Mouse (Mus musculus) mesoderm, embryonic 11.5 days (tissue): Measurements from ENCODE around the gene Klhl25.
A peak's percentile ranks its signal among the peaks of the same experiment; 100 is the strongest.
"Not testable (repeated sequence)": the region's sequence is repeated elsewhere in the genome, so short reads cannot be mapped to it uniquely, and the experiment has no call there.

Experiments used
- DNase-seq: peaks from one replicate; pipeline ENCODE4 v3.0.0-alpha.2; 2012; ENCODE audit warnings: low read depth, low spot score

The Klhl25 gene

DNA sequence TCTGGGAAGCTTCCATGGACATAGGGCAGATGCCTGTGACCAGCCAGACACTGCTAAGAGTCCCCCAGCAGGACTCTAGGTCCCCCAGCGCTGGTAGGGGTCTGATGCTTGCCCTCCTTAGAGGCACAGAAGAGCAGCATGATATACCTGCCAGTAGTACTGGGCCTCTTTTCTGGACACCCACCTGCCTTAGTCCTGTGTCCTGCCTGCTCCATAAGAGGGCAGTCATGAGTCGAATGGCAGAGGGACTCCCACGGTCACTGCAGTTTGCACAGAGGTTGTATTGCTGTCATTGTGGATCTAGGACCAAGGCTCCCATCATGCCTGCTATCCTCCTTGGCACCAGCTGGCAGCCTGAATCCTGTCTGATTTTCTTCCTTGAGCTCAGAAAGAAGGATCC, 25.1 kb downstream of the Klhl25 start:
- no peak for DNase-seq

DNA sequence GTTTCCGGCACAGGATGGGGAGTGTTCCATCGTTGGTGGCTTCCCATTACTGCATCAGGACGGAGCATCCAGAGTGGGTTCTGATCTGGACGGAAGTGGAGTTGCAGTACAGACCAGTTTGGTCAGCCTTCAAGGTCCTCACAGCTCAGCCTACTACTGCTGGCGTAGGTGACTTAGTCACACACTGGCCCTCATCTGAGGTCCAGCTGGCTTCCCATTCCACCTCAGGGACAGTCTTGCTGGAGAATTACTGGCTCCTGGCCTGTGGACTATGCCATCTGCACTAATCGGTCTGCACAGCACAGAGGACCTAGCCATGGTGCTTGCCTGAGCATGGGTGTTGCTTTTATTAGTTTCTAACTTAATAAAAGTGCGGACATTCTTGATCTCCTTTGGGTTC, 25.6 kb downstream of the Klhl25 start:
- DNase-seq: no peak

DNA sequence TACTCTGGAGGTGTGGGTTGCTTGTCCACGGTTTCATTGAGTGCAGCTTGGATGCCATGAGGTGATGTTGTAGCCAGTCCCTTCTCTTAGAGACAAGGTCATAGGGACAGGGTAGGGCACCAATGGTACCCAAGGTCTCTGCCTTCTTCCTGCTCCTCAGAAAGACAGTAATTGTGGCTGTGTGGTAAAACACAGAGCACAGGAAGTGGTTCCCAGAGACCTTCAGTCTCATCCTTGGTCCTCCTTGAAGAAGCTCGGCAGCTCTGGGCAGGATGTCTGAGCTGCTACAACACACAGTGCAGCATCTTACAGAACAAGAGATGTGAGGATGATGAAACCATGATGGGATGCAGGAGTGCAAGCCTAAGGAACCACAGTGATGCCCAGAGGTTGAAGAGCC, 31.3 kb downstream of the Klhl25 start:
- DNase-seq: not testable (repeated sequence)

DNA sequence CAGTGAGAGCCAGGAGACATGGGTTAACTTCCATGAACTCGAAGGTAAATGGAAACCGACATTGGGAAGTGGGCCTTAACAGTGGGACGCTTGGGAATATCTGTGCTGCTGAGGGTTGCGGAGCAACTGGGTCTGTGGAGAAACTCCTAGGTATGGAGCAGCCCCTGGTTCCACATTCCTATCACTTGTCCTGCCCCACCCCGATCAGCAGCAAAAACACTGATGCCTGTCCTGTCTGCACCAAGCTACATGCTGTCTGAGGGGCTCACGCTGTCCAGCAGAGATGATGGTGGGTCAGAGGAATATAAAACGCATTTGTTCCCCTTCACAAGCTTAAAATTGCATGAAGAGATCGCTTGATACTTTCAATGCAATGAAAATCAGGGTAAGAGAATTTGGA, 32.1 kb downstream of the Klhl25 start:
- no peak for DNase-seq

DNA sequence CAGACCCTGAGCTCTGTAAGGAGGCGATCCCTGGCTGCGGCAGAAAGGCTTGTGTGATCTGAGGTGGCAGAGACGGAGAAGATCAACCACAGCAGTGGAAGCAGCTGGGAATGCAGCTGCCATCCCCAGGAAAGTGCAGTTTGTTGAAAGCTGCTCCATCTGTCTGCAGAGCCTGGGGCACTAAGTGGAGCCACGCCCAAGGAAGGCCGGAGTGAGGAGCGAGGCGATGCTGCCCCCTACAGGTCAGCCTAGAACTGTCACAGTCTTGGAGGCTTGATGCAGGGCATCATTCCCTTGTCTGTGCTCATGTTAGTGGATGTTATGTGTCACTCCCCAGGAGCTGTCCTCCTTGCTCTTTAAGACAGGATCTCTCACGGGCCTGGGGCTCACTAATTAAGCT, 32.5 kb downstream of the Klhl25 start:
- peak; percentile 87 for DNase-seq

DNA sequence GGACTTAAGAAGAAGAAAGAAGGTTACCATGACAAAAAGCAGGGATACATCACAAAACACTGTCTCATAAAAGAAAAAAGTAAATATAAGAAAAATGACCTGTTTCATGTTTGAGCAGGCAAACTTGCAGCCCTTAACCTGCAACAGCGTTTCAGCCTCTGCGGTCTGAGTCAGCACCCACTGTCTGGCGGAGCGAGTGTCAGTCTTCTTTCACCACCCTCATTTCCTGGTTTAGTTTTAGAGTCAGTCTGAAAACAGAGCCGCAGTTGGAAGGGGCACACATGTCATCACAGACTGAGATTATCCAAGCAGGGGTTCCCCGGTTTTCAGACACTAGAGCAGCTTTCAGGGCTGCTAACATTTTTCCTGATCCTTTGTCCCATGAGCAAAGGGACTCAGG, 33.3 kb downstream of the Klhl25 start:
- DNase-seq: no peak

DNA sequence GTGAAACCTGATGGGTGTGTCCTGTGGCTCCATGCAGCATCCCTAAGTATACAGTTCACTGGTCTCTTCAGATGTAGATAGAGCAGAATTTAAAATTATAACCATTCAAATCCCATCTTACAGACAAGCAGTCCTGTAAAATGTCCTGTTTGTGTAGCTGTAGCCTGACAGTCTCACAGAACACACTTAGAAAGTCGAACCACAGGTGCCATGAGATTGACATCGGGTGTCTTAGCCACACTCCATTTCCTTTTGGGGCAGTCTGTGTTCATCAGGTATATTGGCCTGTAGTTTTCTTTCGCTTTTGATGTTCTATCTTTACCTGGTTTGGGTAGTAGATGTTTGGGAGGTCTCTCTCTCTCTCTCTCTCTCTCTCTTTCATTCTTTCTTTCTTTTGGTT, 33.7 kb downstream of the Klhl25 start:
- DNase-seq: no peak

DNA sequence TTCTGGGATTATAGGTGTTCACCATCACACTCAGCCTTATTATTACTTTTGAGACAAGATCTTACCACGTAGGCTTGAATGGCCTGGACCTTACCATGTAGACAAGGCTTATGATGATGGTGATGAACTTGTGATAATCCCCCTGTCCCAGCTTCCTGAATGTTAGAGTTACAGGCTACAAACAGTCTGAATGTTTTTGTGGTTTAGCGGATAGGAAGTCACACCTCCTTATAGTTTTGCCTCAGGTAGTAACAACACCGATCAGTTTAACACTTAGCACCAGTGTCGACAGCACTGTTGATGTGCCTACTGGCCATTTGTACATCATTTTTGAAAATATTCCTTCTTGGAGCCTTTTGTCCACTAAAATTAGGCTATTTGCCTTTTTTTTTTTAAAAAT, 43.4 kb downstream of the Klhl25 start:
- no peak for DNase-seq

DNA sequence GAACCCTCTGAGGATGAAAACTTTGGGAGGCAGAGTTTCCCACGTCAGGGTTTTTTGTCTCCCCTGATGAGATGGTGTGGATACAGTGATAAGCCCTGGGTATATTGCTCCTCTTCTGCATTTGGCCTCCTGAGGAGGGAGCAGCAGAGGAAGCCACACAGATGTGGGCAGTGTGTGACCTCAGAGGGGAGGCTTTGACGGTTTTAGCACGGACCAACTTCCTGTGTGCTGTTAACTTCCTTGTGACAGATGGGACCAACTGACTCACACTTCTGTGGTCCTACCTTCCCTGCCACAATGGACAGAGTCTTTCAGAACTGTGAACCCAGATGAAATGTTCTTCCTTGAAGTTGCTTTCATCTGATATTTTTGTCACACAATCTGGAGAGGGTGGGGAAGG, 44.6 kb downstream of the Klhl25 start:
- no peak for DNase-seq

DNA sequence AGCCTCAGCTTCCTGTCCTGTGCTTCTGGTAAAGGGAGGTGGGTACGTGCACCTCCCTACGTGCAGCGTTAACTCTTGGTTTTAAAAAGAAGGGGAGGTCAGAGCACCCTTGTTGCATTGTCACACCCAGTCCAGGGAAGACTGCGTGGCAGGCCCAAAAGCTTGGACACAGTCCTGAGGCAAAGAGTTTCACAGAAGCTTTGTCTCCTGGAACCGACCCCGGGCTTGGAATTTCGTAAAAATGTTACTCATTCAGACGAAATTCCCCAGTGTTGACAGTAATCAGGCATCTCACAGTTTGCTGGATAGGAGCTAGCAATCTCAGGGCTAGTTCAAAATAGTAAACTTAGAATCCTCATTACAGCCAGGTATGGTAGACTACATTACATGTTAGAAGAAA, 45.6 kb downstream of the Klhl25 start:
- DNase-seq: no peak

DNA sequence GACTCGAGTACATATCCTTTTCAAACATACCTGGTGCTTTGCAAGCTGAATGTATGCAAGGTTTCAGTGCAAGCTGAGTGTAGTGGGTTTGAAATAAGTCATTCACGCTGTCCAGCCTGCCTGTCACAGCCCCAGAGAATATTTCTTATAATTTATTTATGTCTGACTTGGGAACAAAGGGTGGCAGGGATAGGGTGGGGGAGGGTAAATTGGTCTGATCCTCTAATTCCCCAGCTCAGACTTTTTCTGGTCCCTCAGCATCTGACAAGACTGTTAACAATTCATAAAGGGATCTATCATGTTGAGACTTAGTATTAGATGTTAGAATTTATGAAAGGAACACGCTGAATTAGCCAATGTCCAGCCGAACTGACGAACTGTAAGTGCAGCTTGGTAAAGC, 48.9 kb downstream of the Klhl25 start:
- peak; percentile 16 for DNase-seq

DNA sequence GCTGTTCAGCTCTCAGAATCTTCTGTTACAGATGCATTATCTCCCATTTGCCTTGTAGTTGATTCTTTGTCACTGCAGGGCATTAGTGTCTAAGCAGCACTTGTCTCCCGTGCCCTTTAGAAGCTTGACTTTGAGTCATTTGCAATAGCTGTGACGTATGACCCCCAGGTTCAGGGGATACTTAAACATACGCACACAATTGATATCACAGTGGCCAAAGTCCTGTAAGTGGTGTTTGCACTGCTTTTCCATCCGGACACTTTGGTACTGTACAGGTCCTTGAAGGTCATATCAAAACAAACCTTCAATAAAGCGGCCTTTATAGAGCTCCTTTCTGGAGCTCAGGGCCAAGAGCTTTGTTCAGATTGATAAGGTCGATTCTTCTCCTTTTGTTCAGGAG, 51.0 kb downstream of the Klhl25 start:
- peak; percentile 8 for DNase-seq

DNA sequence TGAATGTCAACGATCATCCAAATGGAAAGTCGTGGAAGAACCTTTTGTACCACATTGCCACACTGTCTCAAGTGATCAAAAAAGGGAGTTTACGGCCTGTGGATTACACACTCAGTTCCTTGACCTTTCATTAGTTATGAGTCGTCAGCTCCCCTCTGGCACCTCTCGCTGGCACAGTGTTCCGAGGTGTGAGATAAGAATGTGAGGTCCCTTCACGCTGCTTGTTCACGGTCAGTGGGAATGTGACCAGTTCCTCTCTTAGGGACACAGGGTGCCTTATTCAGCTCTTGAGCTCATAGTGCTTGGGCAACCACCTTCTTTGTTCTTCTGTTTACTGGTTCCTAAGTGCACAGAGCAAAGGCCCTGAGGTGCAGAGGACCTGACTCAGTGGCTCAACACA, 51.4 kb downstream of the Klhl25 start:
- DNase-seq: no peak

DNA sequence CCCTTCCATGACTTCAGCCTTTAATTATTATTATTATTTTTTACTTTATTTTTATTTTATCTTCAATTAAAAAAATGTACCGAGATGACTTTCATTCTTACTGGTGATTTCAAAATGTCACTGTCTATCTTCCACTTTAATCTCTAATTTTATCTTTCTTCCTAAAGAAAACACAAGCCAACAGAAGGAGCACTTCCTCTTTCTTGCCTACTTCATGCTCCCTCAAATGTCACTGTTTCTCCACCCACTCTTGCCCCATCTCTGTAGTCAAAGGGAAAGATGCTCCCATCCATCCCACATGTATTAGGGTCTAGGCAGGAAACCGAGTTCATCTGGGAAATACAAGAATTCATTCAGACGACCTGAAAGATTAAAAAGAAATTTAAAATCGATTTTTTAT, 51.8 kb downstream of the Klhl25 start:
- no peak for DNase-seq

DNA sequence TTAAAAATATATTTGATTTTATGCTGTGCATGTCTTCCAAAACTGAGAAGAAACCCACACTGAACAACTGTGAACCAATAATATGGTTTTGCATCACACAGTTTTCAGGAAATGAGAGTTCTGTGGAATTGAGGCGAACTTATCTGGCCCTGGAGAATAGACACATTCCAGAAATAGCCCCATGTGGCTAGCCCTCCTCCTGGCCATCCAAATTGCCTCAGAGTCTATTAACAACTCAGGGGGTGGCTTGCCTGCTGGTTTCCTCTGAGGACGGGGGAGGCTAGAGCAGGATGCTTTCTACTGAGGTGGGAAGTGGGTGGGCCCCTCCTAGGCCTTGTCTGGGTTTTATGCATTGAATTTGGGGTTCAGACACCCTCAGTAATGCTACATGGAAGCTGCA, 57.0 kb downstream of the Klhl25 start:
- DNase-seq: no peak

DNA sequence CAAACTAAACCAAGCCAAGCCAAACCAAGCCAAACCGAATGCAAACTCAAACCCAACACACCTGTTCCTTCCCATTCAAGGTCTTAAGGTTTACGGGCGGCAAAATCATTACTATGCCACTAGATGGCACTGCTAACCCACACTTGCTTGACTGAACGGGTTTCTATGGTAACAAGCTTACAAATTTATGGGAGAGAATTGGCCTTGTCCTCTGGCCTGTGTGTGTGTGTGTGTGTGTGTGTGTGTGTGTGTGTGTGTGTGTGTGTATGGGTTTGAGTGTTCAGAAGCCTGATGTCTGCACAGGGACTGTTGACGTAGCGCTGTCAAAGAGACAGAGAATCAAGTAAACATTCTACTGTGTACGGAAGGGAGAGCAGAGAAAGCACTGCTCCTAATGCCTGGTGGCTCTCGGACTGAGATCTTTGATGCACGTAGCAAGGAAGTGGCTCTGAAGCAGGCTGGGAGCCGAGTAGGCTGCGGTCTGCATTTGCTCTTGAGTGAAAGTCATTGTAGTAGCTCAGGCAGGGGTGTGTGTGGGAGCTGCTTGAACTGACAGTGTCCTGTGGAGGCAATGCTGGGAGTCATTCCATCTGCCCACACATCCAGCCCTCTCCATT, 62.0 kb downstream of the Klhl25 start:
- DNase-seq: peak; percentile 85

DNA sequence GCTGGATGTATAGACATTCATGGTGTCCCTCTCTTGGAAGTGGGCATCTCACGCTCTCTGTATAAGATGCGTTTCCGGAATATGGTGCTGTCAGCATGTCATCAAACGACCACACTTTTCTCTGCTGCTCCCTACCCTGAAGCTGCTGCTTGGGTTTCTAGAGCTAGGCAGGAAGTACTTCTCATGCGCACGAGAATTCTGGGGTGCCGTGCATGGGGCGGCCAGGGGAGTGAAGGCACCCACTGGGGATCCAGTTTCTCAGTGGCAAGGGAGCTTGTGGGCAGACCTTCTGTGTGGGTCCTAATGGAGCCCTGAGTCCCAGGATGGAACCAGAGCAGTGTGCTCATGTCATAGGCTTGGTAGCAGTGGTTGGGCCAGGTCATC, 62.5 kb downstream of the Klhl25 start:
- DNase-seq: no peak

DNA sequence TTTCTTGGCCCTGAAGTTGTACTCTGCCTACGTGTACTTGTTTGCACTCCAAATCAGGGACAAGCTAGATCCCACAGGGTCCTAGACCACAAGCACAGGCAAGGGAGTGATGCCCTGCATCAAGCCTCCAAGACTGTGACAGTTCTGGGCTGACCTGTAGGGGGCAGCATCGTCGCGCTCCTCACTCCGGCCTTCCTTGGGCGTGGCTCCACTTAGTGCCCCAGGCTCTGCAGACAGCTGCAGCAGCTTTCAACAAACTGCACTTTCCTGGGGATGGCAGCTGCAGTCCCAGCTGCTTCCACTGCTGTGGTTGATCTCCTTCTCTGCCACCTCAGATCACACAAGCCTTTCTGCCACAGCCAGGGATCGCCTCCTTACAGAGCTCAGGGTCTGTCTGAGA, 65.8 kb downstream of the Klhl25 start:
- peak; percentile 90 for DNase-seq

DNA sequence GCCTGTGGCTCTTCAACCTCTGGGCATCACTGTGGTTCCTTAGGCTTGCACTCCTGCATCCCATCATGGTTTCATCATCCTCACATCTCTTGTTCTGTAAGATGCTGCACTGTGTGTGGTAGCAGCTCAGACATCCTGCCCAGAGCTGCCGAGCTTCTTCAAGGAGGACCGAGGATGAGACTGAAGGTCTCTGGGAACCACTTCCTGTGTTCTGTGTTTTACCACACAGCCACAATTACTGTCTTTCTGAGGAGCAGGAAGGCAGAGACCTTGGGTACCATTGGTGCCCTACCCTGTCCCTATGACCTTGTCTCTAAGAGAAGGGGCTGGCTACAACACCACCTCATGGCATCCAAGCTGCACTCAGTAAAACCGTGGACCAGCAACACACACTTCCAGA, 67.4 kb downstream of the Klhl25 start:
- not testable (repeated sequence) for DNase-seq

DNA sequence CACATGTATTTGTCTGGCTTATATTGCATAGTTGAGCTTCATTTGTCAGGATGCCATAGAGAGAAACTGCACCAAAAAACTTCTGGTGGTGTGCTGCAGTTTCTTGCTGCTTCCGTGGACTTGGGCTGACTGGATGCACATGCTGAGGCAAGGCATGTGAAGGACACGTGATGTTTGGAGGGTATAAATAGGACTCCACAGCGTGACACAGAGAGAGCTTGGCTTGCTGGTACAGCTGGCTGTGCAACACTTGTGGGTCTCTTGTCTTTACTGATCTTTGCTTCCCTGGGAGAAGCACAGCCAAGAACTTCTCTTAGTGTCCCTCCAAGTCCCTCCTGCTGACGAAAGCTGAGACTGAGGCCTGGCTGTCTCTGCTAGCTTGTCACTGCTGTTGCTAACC, 69.6 kb downstream of the Klhl25 start:
- no peak for DNase-seq

DNA sequence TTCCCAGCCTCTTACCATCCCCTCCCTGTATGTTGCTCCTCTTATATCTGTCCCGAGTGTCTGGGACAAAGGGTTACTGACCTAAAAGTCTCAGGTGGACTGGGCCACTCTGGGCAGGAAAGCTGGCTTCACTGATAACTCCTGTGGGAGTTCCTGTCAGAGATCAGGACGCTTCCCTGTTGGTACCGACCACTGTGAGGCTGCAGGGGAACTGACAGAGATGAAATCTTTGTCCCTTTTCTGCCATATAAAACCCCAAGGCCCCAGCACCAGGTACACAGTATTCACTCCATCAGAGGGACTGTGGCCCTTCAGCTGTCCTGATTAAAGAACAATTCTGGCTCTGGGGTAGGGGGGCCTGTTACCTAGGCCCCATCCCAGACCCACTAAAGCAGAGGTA, 71.6 kb downstream of the Klhl25 start:
- DNase-seq: not testable (repeated sequence)
